Mouse (Mus musculus) duodenum, adult 2 months (tissue): ENCODE data around the gene Lpar4. TPM values are rescaled to one million over a fixed set of nuclear protein-coding genes. Genes with fewer than 3 reads are reported as not detected.

ENCODE experiments used
- polyA plus RNA-seq: library from polyadenylated mRNA; depleted of rRNA; stranded (reverse); fragments of >200 nt; gene quantifications from 2 replicates; pipeline ENCODE4 v1.2.3, GENCODE M21; 2012; ENCODE audit warnings: low replicate concordance; rRNA removed

The Lpar4 gene
- 0.04 TPM in 1 of 2 replicates, not detected in the other for polyA plus RNA-seq

GRCm38 (mm10) chrX:106920175-106920827 is at the start of gene Lpar4:
Gene Lpar4, plus strand, starts transcription at chrX:106920625.

Other genes starting within 250 kb of the Lpar4 start
- 0.02 and 0.08 TPM in 2 replicates for gene Rtl3, start 80.0 kb upstream of the Lpar4 start, polyA plus RNA-seq
- gene P2ry10, start 167.9 kb downstream of the Lpar4 start, polyA plus RNA-seq, result 0.24 and 0.26 TPM in 2 replicates
- 0.27 and 0.35 TPM in 2 replicates for gene P2ry10b, start 228.3 kb downstream of the Lpar4 start, polyA plus RNA-seq